Mouse (Mus musculus) adrenal gland, adult 18-20 months (tissue): Measurements from ENCODE around the gene Lonp2. TPM values are rescaled to one million over a fixed set of nuclear protein-coding genes. Genes with fewer than 3 reads are reported as not detected.

ENCODE experiments used
- DNase-seq, 2 experiments: peaks; one replicate each; pipeline ENCODE4 v3.0.0; 2021 to 2022; ENCODE audit warnings: low spot score in 2 of 2
- total RNA-seq, 2 experiments: library from RNA; stranded (reverse); gene quantifications; 1 replicate in 1 of 2; 2 replicates in 1 of 2; pipeline ENCODE4 v1.2.3; 2021

The Lonp2 gene
- total RNA-seq, 2 experiments from 2014 or later: 116 to 139 TPM

DNA sequence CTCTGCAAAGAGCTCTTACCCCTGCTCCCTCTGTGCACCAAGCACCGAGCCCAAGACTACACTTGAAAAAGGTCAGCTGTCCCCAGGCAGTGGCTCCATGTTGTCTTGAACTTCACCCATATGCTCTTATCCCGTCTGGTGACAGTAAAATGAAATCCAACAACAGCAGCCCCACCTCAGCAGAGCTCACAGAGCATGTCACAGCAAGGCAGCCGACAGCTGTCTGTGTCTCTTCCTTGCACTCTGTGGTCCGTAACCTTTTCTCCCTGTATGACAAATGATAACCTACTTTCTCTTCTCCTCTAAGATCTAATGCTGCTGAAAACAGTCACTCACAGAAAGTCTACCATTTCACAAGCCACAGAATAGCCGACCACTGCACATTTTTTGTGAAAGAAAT lies 82.9 kb downstream of the Lonp2 start:
- no peak for DNase-seq

- DNase-seq: no peak
These were observed 84.0 kb downstream of the Lonp2 start for GRCm38 (mm10) chr8:86707873-86708272.

DNA sequence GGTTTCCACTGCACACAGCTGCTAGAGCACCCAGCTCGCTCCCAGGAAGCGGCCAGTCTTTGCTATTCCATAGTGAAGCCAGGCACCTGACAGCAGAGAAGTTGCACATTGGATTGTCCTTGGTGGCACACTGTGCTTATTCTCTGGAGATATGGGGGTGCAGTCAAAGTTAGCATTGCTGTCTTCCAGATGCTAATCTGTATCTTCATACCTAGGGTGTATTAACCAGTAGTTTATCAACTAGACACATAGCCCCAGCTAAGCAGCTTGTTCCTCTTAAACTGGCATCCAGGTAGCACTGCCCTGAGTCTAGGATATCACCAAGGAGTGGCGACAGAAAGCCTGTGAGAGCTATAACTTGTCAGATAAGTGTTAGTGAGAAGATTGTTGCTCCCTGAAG lies 88.8 kb downstream of the Lonp2 start:
- no peak for DNase-seq

DNA sequence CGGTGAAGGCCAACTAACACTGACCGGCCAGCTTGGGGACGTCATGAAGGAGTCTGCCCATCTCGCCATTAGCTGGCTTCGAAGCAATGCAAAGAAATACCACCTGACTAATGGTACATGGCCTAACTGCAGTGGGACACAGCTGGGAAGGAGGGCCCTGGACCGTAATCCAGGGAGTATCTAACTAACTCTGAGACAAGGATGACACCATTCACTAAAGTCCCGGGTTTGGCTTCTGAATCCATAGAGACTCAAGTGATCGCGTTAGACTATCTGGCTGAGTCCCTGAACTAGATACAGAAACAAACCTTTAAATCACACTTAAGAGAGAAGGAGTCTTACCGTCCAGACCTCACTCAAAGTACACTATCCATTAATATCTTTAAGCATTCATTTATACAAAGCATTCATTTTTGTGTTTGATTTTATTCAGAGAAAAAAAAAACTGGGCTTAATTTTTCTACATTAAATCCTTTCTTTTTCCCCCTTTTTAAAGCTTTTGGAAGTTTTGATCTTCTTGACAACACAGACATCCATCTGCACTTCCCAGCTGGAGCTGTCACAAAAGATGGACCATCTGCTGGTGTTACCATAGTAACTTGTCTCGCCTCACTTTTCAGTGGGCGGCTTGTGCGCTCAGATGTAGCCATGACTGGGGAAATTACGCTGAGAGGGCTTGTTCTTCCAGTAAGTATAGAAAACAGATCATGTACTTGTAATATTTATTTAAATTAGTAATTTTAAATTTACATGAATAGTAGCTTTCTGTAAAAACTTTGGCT lies 89.8 kb downstream of the Lonp2 start:
- no peak for DNase-seq

DNA sequence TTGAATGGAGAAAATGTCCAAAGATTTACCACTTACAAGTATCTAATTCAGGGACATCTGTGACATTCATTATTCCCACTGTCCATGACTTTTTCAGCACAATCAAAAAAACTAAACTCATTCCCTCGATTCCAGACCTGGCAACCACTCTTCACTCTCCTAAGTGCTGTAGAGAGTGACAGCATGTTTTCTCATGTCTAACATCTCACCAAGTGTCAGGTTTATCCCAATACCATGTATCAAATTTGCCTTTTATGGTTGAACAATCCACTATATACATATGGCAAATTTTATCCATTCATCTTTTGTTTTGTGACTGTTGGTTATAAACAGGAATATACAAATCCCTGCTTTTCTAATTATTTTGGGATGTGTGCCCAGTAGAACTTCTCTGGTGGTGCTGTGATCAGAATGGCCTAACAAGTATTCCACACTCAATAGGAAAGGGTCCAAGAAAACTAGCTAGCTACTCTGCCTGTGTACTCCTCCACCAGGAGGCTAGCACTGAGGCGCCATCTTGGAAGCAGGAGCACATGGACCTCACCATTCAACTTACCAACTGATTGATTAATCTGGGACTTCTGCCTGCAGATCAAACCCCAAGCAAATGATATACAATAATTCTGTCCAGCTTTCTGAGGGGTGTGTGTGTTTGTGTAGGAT lies 94.6 kb downstream of the Lonp2 start:
- DNase-seq: no peak

DNA sequence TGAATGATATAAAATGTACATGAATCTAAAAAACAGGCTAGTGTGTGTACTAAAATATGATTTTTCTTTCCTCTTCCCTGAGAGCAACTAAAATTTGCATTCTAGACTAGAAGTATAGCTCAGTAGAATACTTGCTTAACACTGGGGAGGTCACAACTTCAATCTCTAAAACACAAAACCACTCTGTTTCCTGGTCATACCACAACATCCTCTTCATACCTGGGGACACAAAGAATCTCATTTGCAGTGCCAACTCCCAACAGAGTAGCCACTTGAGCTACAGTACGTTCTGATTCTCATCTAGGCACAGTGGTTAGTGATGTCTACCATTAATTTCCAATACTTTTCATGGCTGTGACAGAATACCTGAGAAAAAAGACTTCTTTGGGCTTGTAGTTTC lies 95.5 kb downstream of the Lonp2 start:
- DNase-seq: no peak

- DNase-seq: no peak
These were observed 97.1 kb downstream of the Lonp2 start for GRCm38 (mm10) chr8:86720756-86721459.

- no peak for DNase-seq
These were observed 97.6 kb downstream of the Lonp2 start for GRCm38 (mm10) chr8:86721490-86721889.

- no peak for DNase-seq
These were observed 103.1 kb downstream of the Lonp2 start for GRCm38 (mm10) chr8:86726959-86727358.

DNA sequence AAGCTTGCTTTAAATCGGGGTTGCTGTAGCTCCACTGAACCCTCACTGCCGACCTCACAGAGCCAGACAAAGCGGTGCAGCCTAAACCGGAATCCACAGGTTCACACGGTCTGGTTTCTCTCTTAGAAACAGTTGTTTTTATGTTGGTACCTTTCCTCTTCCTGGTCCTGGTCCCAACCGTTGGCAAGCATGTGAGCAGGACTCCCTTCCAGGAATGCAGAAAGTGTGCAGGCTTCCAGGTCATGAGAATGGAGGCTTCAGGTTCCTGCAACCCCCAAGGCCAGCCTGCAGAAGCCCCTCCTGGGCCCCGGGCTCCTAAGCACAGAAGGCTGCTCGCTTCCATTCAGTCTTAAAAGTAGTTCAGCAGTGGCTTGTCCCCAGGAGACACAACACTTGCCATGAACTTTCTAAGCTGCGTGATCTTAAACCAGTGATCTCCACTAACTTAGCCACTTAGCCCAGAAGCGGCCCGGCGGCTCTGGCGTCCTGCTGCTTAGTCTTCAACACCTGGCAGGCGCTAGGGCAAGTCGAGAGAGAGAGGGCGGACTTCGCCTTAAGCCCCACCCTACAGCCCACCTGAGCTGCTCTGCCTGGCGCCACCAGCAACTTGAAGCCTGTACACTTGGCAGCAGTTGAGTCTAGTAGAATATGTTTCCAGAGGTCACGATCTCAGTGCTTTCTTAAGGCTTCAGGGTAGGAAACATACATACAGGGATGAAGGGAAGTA lies 104.5 kb downstream of the Lonp2 start:
- DNase-seq: no peak

DNA sequence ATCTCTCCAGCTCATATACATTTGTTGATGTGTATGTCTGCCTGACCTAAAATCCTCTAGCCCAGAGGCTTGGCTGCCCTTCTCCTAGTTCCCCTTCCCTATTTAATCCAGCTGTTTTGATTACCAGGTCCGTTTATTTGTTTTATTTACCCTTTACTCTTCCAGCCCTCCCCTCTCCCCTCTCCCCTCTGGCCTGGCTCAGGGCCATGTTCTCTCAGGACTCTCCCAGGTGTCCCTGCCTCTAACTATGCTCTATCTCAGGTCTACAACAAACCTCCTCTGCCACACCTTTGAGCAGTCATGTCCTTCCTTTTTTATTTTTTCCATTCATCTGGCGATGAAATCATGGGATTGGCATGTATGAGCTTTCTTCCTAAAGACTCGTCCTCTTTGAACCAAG lies 106.5 kb downstream of the Lonp2 start:
- no peak for DNase-seq

DNA sequence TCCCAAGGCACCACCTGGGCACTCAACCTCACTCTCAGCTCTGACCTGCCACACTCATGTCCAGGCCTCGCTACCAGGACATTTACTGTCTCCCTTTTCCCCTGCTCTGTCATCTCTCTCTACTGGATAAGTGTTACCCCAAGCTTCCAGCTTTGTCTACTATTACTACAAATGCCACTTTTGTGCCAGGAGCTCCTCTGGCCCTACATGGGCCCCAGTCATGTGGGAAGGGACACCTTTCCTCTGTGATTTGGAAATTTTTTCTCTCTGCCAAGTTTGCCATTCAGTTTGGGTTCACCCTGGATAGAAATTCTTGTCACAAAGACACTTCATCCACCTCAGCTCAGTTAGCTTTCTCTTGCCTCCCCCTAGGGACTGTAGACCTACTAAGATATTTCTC lies 107.0 kb downstream of the Lonp2 start:
- DNase-seq: no peak

DNA sequence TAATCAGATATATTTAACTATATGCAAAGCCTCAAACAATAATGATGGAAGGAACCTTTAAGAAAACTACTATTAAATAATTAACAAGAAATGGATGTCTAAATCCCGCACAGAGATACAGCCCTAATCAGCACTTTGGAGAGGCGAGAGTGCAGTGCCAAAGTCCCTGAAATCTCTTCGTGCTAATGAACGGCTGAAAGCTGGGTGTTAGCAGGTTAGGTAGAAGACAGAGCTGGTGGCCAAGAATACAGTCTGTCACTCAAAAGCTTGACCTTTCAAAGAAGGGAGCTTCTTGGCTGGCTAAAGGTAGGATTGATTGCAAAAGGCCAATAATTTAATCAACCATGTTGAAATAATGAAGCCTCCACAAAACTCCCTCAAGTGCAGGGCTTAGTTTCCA lies 110.3 kb downstream of the Lonp2 start:
- no peak for DNase-seq

DNA sequence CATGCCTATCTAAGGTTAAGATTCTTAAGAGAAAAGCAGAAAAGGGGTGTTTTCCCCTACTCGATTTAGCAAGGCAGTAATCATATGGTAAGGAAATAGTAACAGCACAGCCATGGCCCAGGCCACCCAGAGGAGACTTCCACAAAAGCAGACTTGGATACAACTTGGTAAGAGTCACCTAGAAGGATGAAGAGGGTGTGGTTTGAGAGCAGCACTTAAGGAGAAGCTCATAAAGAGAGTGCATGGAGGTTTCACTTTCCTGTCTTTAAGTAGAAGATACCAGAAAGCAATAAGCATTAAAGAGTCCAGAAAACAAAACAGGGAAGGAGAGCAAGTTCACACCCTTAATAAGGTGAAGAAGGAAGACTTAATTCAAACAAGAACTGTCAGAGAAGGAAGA lies 111.1 kb downstream of the Lonp2 start:
- DNase-seq: no peak

- no peak for DNase-seq
These were observed 111.7 kb downstream of the Lonp2 start for GRCm38 (mm10) chr8:86735446-86736111.

- DNase-seq: no peak
These were observed 117.1 kb downstream of the Lonp2 start for GRCm38 (mm10) chr8:86740899-86741298.

DNA sequence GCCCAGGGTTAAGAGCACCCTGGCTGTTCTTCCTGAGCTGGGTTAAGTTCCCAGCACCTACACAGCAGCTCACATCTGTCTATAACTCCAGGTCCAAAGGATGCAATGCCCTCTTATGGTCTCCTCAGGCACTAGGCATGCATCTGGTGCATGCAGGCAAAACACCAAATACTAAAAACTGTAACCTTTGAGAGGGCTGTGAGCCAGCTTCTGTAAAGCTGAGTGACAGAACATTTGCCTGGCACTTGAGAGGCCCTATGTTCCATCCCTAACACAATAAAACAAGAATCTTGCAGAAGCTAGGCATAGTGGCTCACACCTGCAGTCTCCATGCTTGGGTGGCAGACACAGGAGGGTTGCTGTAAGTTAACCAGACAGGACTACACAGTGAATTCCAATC lies 117.8 kb downstream of the Lonp2 start:
- DNase-seq: no peak

- no peak for DNase-seq
These were observed 118.9 kb downstream of the Lonp2 start for GRCm38 (mm10) chr8:86742605-86743345.

- no peak for DNase-seq
These were observed 120.7 kb downstream of the Lonp2 start for GRCm38 (mm10) chr8:86744313-86745220.
